Mouse (Mus musculus) neural tube, embryonic 15.5 days (tissue): ENCODE data around the gene Thsd4. TPM values are rescaled to one million over a fixed set of nuclear protein-coding genes. Genes with fewer than 3 reads are reported as not detected.

ENCODE experiments used
- ATAC-seq: fragments of 200-750 bp; cut with Nextera tagmentation; 2 replicates; pipeline ENCODE4 v1.8.0; 2017; ENCODE audit warnings: mild to moderate bottlenecking, moderate TSS enrichment, moderate library complexity; ENCODE audit not compliant: low FRiP score
- H3K27ac ChIP-seq: fragments of 300-500 bp; sonication (generic); replicated peaks from 2 replicates; pipeline ENCODE4 v1.5.1; 2015; ENCODE audit warnings: mild to moderate bottlenecking, inconsistent platforms
- H3K27me3 ChIP-seq: fragments of 300-500 bp; sonication (generic); replicated peaks from 2 replicates; pipeline ENCODE4 v1.6.1; 2015; ENCODE audit warnings: inconsistent platforms
- H3K36me3 ChIP-seq: fragments of 300-500 bp; sonication (generic); 2 replicates; pipeline ENCODE4 v1.6.1; 2015; ENCODE audit warnings: inconsistent platforms
- H3K4me1 ChIP-seq: fragments of 300-500 bp; sonication (generic); 2 replicates; pipeline ENCODE4 v1.6.1; 2015; ENCODE audit warnings: inconsistent platforms
- H3K4me2 ChIP-seq: fragments of 300-500 bp; sonication (generic); 2 replicates; pipeline ENCODE4 v1.6.1; 2015; ENCODE audit warnings: inconsistent platforms, mild to moderate bottlenecking, moderate library complexity
- H3K4me3 ChIP-seq: fragments of 300-500 bp; sonication (generic); replicated peaks from 2 replicates; pipeline ENCODE4 v1.5.1; 2015; ENCODE audit warnings: mild to moderate bottlenecking, inconsistent platforms
- H3K9ac ChIP-seq: fragments of 300-500 bp; sonication (generic); replicated peaks from 2 replicates; pipeline ENCODE4 v1.6.1; 2015; ENCODE audit warnings: mild to moderate bottlenecking, inconsistent platforms
- H3K9me3 ChIP-seq: fragments of 300-500 bp; sonication (generic); replicated peaks from 2 replicates; pipeline ENCODE4 v1.6.1; 2016; ENCODE audit warnings: inconsistent platforms
- WGBS: fragments of 180-500 bp; shearing (Covaris S2); methylation state at CpG from one replicate; pipeline ENCODE4 v1.1.7; 2015; ENCODE audit warnings: mixed read lengths; 5-methylcytosine and 5-hydroxymethylcytosine counted together
- polyA plus RNA-seq: library from polyadenylated mRNA; unstranded; fragments of >200 nt; fragmentation: Nextera tagmentation; extraction: Ambion mirVana; gene quantifications from 2 replicates; pipeline ENCODE4 v1.2.1, GENCODE M21; 2015

Gene Thsd4
- polyA plus RNA-seq, 1 experiment from 2014 or later = 6.8 TPM

DNA sequence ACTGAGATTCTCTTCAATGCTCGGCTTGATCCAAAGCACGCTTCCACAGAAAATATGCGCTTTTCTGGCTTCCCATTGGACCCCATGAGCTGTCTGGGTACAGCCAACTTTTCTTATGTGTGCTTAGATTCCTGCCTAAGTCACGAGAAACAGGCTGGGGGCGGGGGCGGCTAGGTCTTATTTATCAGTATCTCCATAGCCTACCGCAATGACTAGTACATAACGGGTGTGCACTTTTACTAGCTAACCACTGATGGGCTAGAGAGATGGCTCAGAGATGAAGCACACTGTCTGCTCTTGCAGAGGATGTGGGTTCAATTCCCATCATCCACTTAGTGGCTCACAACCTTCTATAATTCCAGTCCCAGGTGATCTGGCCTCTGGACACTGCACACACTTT, 121.8 kb downstream of the Thsd4 start:
- no peak for ATAC-seq
- 94% methylated on average over 8 of the region's 8 CpGs for WGBS

DNA sequence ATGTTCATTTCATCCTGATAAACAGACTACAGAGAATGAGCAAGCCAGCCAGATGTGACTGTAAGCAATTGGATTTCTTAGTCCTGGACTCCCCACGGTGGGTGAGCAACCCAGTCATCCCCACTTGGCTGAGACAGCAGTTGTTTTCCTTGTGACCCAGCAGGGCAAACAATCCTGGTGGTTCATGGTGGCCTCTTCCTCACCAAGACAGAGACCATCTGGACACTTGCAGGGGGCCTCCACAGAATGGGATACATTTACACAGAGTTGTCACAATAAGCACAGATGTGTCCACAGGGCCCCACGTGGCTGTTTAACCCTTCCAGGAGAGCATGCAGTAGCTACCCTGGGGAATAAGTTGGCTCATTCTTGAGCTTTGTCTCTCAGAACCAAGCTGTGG, 123.8 kb downstream of the Thsd4 start:
- Histone ChIP-seq H3K9me3 (no peaks in the 10 kb centered on the region), H3K27ac (no peak overlapping the region), H3K36me3 (no peaks in the 10 kb centered on the region), H3K4me1 (peaks cover 16% of the 10 kb centered on the region; the same call in 1 of the 2 replicates), H3K27me3 (no peaks in the 10 kb centered on the region), H3K4me3 (no peak overlapping the region), H3K9ac (no peak overlapping the region), H3K4me2 (no peak overlapping the region)
- WGBS = 35% methylated on average over 2 of the region's 2 CpGs
- no peak for ATAC-seq

More for the DNA sequence above, 121.8 kb downstream of the Thsd4 start:
- Histone ChIP-seq H3K27me3 (no peaks in the 10 kb centered on the region), H3K27ac (no peak overlapping the region), H3K4me1 (peaks cover 16% of the 10 kb centered on the region; the same call in 1 of the 2 replicates), H3K4me2 (no peak overlapping the region), H3K9ac (no peak overlapping the region), H3K9me3 (no peaks in the 10 kb centered on the region), H3K4me3 (no peak overlapping the region), H3K36me3 (no peaks in the 10 kb centered on the region)

DNA sequence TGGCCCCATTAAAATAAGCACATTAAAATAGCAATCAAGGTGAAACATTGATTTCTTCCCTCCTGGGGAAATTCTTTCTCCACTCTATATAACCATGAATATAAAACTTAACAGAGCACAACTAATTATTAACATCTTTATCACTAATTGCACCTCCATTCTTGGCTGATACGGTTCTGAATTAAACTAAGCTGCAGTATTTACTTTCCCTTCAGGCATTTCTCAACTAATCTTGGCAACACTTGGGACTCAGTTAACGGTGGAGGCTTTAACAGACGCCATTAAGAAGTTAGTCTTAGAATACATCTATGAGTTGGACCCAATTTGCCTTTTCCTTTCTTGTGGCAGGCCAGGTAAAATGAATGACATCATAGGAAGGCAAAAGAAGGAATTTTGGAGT, 125.8 kb downstream of the Thsd4 start:
- H3K4me1 ChIP-seq = peaks cover 16% of the 10 kb centered on the region; the same call in 1 of the 2 replicates
- H3K4me3 ChIP-seq = no peak overlapping the region
- no peaks in the 10 kb centered on the region for H3K27me3 ChIP-seq
- no peak overlapping the region for H3K4me2 ChIP-seq
- H3K9ac ChIP-seq = no peak overlapping the region
- 44% methylated on average over 3 of the region's 3 CpGs for whole genome bisulfite sequencing
- H3K9me3 ChIP-seq = no peaks in the 10 kb centered on the region
- ATAC-seq = no peak
- H3K27ac ChIP-seq = no peak overlapping the region
- no peaks in the 10 kb centered on the region for H3K36me3 ChIP-seq

DNA sequence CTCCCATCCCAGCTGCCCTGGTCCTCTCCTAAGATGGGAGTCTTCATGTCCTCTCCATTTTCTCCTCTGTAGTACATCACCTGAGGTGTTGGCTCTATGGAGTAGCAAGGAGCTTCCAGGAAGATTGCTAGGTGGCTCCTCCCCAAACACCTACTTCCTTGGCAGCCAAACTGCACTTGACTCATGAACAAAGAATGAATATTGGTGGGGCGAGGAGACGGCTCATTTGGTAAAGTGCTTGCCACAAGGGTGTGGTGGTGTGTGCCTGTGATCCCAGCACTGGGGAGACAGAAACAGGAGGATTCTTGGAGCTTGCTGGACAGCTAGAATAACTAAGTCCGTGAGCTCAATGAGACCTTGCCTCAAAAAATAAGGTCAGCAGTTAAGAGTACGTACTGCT, 128.9 kb downstream of the Thsd4 start:
- Histone ChIP-seq H3K27ac (no peak overlapping the region), H3K36me3 (no peaks in the 10 kb centered on the region), H3K9me3 (no peaks in the 10 kb centered on the region), H3K9ac (no peak overlapping the region), H3K4me3 (no peak overlapping the region), H3K4me2 (no peak overlapping the region), H3K27me3 (no peaks in the 10 kb centered on the region), H3K4me1 (peaks cover 16% of the 10 kb centered on the region; the same call in 1 of the 2 replicates)
- no peak for ATAC-seq
- 89% methylated on average over 4 of the region's 4 CpGs for WGBS

DNA sequence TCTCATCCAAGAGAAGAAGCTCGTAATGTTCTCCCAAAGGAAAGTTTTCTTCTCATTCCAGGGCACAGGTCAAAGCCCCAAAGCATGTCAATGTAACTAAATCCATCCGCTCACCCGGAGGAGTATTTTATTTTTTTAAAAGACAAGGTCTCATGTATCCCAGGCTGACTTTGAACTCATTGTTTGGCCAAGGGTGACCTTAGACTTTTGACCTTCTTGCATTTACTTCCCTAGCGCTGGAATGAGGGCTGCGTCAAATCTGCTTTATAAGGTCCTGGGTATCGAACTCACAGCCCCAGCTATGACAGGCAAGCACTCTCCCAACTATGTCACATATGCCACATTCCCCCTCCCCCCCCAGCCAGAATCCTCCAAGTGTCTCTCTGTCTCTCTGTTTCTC, 137.1 kb downstream of the Thsd4 start:
- H3K4me2 ChIP-seq = no peak overlapping the region
- ATAC-seq = no peak
- WGBS = 67% methylated on average over 6 of the region's 6 CpGs
- no peak overlapping the region for H3K27ac ChIP-seq
- H3K27me3 ChIP-seq = no peaks in the 10 kb centered on the region
- H3K36me3 ChIP-seq = no peaks in the 10 kb centered on the region
- H3K9ac ChIP-seq = no peak overlapping the region
- H3K4me3 ChIP-seq = no peak overlapping the region
- no peaks in the 10 kb centered on the region for H3K4me1 ChIP-seq
- H3K9me3 ChIP-seq = no peaks in the 10 kb centered on the region

DNA sequence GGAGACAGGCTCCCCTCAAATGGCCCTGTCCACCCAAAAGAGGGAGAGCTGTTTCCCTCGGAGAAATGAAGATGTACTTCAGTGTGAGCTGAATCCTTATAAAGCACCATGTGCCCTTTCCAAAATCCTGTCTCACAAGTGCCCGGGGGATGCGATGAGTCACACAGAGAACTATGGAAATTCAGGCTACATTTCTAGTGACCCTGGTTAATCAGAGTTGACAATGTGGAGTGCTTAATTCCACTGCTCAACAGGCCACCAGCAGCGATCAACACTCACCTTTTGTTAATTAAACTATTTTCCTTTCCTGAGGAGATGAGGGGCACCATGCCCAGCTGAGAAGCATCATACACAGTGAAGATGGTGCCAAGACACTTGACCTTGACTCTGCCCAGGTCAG, 138.9 kb downstream of the Thsd4 start:
- H3K36me3 ChIP-seq = no peaks in the 10 kb centered on the region
- H3K4me2 ChIP-seq = no peak overlapping the region
- H3K27ac ChIP-seq = no peak overlapping the region
- no peak overlapping the region for H3K9ac ChIP-seq
- no peaks in the 10 kb centered on the region for H3K9me3 ChIP-seq
- 79% methylated on average over 4 of the region's 4 CpGs for WGBS
- ATAC-seq = no peak
- no peaks in the 10 kb centered on the region for H3K27me3 ChIP-seq
- no peak overlapping the region for H3K4me3 ChIP-seq
- no peaks in the 10 kb centered on the region for H3K4me1 ChIP-seq

DNA sequence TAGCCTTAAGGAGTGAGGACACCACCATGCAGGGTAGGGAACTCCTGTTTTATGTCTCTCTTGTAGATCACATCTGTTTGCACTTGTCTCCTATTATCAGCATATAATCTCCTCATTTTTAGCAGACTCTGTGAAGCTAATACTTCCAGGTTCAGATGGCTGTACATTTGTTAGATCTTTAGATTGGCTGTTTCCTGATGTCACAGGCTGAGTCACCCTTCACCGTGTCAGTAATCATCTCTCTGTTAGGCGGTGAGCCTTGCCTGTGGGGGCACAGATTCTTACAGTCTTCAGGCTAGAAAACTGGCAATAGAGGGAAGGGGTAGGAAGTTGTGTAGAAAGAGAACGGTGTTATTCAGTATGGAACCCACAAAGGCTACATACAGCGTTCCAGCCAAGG, 139.3 kb downstream of the Thsd4 start:
- no peaks in the 10 kb centered on the region for H3K36me3 ChIP-seq
- ATAC-seq = no peak
- H3K9ac ChIP-seq = no peak overlapping the region
- H3K4me1 ChIP-seq = no peaks in the 10 kb centered on the region
- H3K9me3 ChIP-seq = no peaks in the 10 kb centered on the region
- H3K27ac ChIP-seq = no peak overlapping the region
- H3K4me2 ChIP-seq = no peak overlapping the region
- no peaks in the 10 kb centered on the region for H3K27me3 ChIP-seq
- WGBS = 84% methylated on average over 4 of the region's 4 CpGs
- no peak overlapping the region for H3K4me3 ChIP-seq

DNA sequence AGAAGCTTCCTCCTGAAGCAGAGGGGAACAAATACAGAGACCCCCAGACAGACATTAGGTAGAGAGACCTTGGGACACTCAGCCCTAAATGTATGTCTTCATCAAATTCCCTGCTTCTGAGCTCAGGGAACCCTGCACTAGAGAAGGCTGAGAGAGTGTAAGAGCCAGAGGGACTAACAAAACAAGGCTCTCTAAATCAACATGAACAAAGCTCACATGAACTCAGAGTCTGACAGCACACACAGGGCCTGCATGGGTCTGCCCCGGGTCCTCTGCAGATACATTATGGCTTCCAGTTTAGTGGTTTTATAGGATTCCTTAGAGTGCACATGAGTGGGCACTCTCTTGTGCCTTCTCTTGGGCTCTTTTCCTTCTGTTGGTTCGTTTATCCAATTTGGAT, 140.8 kb downstream of the Thsd4 start:
- Histone ChIP-seq H3K9ac (no peak overlapping the region), H3K4me3 (no peak overlapping the region), H3K4me1 (no peaks in the 10 kb centered on the region), H3K9me3 (no peaks in the 10 kb centered on the region), H3K4me2 (no peak overlapping the region), H3K36me3 (no peaks in the 10 kb centered on the region), H3K27ac (no peak overlapping the region), H3K27me3 (no peaks in the 10 kb centered on the region)
- WGBS = 54% methylated on average over 2 of the region's 2 CpGs
- ATAC-seq = no peak

DNA sequence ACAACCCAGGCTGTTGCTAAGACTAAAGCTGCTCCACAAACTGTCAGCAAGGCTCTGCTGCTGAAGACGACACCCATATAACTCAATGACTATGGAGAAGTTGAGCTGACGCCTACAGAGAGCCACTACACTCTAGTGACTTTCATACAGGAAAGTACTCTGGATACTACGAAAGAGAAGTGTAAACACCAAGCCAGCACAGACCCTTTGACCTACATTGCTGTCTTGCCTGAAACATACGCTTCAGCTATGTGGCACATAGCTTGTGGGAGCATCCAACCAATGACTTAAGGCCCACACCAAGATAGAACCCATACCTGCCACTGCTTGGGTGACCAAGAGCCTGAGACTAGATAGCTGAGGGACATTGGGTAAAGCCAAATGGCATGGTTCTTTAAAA, 141.3 kb downstream of the Thsd4 start:
- no peak overlapping the region for H3K27ac ChIP-seq
- no peaks in the 10 kb centered on the region for H3K4me1 ChIP-seq
- no peaks in the 10 kb centered on the region for H3K9me3 ChIP-seq
- H3K9ac ChIP-seq = no peak overlapping the region
- 91% methylated on average over 4 of the region's 4 CpGs for WGBS
- no peaks in the 10 kb centered on the region for H3K27me3 ChIP-seq
- no peaks in the 10 kb centered on the region for H3K36me3 ChIP-seq
- no peak for ATAC-seq
- no peak overlapping the region for H3K4me3 ChIP-seq
- no peak overlapping the region for H3K4me2 ChIP-seq

DNA sequence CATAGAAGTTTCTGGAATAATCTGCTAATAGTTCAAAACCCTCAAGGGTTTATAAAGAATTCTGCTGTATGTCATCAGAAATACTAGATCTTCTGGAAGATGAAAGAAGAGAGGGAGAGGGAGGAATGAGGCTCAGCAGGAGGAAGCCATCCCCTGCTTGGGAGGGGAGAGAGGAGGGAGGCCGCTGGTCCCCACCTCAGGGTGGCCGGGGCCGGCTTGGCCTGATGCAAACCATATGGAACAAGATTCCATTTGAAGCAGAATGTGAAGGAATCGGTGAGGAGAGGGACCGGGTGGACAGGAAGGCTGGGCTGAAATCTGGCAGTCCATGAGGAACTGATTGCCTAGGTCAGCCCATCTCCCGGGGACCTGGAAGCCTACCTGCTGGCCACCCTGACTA, 143.6 kb downstream of the Thsd4 start:
- no peak overlapping the region for H3K9ac ChIP-seq
- H3K9me3 ChIP-seq = no peaks in the 10 kb centered on the region
- H3K4me1 ChIP-seq = no peaks in the 10 kb centered on the region
- 76% methylated on average over 6 of the region's 6 CpGs for WGBS
- H3K4me2 ChIP-seq = no peak overlapping the region
- no peak for ATAC-seq
- no peaks in the 10 kb centered on the region for H3K27me3 ChIP-seq
- no peaks in the 10 kb centered on the region for H3K36me3 ChIP-seq
- H3K27ac ChIP-seq = no peak overlapping the region
- H3K4me3 ChIP-seq = no peak overlapping the region

DNA sequence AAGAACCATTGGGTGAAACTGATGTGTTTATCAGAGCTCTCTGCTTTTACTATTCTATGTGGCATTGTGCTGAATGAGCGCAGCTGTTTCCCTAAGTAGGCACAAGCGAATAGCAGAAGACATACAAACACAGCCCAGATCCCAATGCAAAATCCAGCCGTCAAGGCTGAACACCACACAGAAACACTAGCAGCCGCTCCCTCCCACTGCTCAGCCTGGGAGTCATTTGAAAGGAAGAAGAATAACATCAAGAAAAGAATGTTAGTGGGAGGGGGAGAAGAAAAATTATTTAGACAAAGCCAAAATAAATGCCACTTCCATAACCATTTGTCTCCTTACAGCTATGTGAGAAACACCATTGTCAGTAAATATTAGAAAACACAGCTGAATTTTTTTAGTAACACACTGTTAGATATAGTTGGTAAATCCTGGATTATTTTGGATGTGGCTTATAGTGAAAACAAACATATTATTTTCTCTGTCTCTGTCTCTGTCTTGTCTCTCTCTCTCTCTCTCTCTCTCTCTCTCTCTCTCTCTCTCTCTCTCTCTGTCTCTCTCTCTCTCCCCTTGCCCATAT, 148.6 kb downstream of the Thsd4 start:
- no peaks in the 10 kb centered on the region for H3K36me3 ChIP-seq
- no peaks in the 10 kb centered on the region for H3K27me3 ChIP-seq
- no peak overlapping the region for H3K4me2 ChIP-seq
- no peak overlapping the region for H3K27ac ChIP-seq
- 60% methylated on average over 4 of the region's 4 CpGs for whole genome bisulfite sequencing
- H3K4me1 ChIP-seq = no peaks in the 10 kb centered on the region
- H3K9ac ChIP-seq = no peak overlapping the region
- H3K4me3 ChIP-seq = no peak overlapping the region
- no peaks in the 10 kb centered on the region for H3K9me3 ChIP-seq
- ATAC-seq = no peak

DNA sequence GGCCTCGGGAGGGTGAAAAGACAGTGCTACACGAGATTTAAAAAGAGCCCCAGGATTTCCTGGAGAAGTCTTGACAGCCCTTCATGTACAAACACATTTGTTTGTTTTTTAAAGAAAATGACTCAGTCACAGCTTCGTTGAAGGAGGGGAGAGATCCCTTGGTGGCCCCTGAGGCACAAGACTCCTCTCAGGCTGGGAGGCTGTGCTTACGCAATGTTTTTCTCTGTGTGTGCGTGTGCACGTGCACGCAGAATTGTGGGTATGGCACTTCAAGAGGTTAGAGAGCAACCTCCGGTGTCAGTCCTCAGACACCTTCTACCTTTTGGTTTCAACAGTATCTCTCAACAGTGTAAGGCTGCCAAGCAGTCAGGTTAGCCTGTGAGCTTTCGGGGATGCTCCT, 153.3 kb downstream of the Thsd4 start:
- H3K4me1 ChIP-seq = peaks cover 12% of the 10 kb centered on the region
- H3K27ac ChIP-seq = no peak overlapping the region
- no peak for ATAC-seq
- 80% methylated on average over 9 of the region's 9 CpGs for WGBS
- H3K4me2 ChIP-seq = no peak overlapping the region
- H3K9me3 ChIP-seq = no peaks in the 10 kb centered on the region
- no peak overlapping the region for H3K9ac ChIP-seq
- H3K27me3 ChIP-seq = no peaks in the 10 kb centered on the region
- no peaks in the 10 kb centered on the region for H3K36me3 ChIP-seq
- H3K4me3 ChIP-seq = no peak overlapping the region
